Mouse (Mus musculus) gastrocnemius, adult 2 months (tissue): ENCODE measurements around the gene Zbtb9. TPM values are rescaled to one million over a fixed set of nuclear protein-coding genes. Genes with fewer than 3 reads are reported as not detected.
A peak's percentile ranks its signal among the peaks of the same experiment; 100 is the strongest.

ENCODE experiments used
- DNase-seq: peaks from one replicate; pipeline ENCODE4 v3.0.0; 2022
- H3K27ac ChIP-seq: fragments of 200-600 bp; 2 replicates; pipeline ENCODE4 v1.8.1; 2022; ENCODE audit warnings: mild to moderate bottlenecking
- H3K4me3 ChIP-seq: fragments of 200-600 bp; 2 replicates; pipeline ENCODE4 v1.8.1; 2022; ENCODE audit warnings: mild to moderate bottlenecking, moderate library complexity
- CTCF ChIP-seq: fragments of 200-600 bp; IDR thresholded peaks from 2 replicates; pipeline ENCODE4 v1.8.1; 2022; ENCODE audit warnings: antibody characterized with exemption, mild to moderate bottlenecking, moderate library complexity
- intact Hi-C: fragments of 180-260 bp; cut with DNase I; formaldehyde crosslinking; loops from one replicate; pipeline ENCODE4 v1.15.1; 2025
- total RNA-seq, 2 experiments: library from RNA; stranded (reverse); gene quantifications; 2 replicates each; pipeline ENCODE4 v1.2.3; 2021

The Zbtb9 gene
- total RNA-seq, 2 experiments from 2014 or later: 0.17 to 0.41 TPM

DNA sequence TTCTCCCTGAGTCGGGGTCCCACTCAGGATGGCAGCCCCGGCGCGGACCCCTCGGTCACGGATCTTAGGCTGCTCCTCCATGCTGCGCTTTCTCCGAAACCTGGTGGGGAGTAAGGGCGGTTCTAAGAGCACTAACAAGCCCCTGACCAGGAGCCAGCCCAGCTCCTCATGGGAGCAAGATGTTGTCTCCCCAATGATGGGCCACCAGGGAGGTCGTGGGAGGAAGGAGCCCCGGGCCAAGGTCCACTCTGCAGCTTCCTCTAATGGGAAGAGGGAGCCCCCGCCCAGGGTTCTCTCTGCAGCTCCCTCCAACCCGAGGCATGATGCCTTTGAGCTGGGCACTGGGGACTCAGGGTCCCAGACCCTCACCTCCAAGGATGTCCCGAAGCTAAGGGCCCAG, 56.5 kb downstream of the Zbtb9 start:
- intact Hi-C loops: loop anchor here (5.0 kb wide), 2 partner anchors 97 to 158 kb away; partner anchors contain the start of gene Phf1
- Histone ChIP-seq H3K4me3 (no peak overlapping the region), H3K27ac (no peak overlapping the region)
- TF ChIP-seq CTCF: no peak
- DNase-seq: no peak

DNA sequence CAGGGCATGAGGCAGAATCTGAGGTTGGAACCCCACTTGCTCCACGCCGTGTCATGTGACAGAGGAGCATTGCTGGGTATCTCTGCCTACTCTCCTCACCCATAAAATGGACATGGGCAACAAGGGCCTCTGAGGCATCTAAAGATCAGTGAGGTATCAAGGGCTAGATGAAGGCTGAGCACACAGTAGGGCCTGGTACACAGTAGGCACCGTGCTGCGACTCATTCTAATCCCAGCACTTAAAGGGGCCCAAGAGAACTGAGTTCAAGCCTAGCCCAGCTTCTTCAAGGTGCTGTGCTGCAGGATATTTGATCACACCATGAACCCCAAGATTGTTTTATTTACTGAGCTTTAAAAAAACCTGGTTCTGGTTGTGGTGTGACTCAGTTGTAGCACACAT, 57.9 kb downstream of the Zbtb9 start:
- no peak overlapping the region for H3K27ac ChIP-seq
- TF ChIP-seq CTCF: no peak
- intact Hi-C loops: loop anchor here (5.0 kb wide), 2 partner anchors 56 to 171 kb away; partner anchors contain the start of gene Lemd2
- no peak for DNase-seq
- no peak overlapping the region for H3K4me3 ChIP-seq

DNA sequence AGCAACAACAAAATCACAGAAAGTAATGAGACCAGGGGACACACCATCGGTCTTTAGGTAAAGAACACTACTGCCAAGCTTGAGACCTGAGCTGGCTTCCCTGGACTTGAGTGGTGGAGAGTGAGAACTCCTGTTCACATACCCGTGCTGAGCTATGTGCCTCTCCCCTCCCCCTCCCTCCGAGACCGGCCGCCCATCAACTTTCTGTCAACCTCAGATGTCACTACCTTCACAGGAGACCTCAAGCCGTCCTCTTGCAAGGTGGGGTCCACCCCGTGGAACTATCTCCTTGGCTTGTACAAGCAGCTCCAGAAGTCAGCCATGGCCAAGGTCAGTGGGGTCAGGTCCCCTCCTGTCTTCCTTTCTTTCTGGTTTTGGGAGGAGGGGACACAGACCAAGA, 59.4 kb downstream of the Zbtb9 start:
- intact Hi-C loops: loop anchor here (2.0 to 5.0 kb wide), 3 partner anchors 55 to 488 kb away; partner anchors contain the start of genes Grm4 and Lemd2
- Histone ChIP-seq H3K4me3 (no peak overlapping the region), H3K27ac (no peak overlapping the region)
- no peak for DNase-seq
- no peak for TF ChIP-seq CTCF

DNA sequence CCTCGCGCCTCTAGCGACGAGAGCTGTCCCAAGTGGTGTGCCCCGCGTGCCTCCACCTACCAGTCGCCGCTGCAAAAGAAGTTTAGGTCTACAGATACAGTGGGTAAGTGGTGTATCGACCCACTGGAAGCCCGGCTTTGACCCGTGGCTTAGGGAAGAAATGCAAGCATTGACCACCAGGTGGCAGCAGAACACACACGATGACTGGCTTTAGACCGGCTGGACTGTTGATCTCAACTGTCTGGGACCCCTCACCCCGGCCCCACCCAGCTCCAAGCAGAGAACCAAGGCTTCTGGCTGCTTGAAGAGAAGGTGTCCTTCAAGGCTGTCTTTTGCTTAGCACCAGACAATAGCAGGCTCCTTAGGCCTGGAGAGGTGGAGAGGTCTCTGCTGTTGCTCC, 59.9 kb downstream of the Zbtb9 start:
- TF ChIP-seq CTCF: peak; percentile 93
- Histone ChIP-seq H3K27ac (no peak overlapping the region), H3K4me3 (peak overlapping the region; percentile 35; the same call in 1 of the 2 replicates)
- intact Hi-C loops: loop anchor here (1.0 to 5.0 kb wide), 4 partner anchors 54 to 488 kb away; partner anchors contain the start of genes Grm4 and Lemd2
- peak; percentile 80 for DNase-seq

DNA sequence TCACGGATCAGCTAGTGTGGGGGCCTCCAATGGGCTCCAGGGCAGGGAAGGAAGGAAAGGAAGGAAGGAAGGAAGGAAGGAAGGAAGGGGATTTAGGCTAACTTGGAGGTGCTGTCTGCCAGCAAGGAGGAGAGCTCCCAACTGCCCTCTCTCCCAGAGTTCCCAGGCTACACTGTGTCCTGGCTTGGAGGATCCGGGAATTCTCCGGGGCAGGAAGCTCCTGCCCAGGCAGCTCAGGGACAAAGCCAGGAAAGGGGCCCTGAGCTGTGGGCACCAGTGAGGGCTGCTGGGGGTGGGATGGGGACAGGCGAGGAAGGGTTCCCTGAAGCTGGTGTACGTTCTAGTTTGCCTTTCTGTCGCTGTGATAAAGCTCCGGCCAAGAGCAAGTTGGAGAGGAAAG, 63.5 kb downstream of the Zbtb9 start:
- H3K4me3 ChIP-seq: no peak overlapping the region
- H3K27ac ChIP-seq: peak overlapping the region; percentile 35
- no peak for DNase-seq
- intact Hi-C loops: no loop called here
- no peak for TF ChIP-seq CTCF

DNA sequence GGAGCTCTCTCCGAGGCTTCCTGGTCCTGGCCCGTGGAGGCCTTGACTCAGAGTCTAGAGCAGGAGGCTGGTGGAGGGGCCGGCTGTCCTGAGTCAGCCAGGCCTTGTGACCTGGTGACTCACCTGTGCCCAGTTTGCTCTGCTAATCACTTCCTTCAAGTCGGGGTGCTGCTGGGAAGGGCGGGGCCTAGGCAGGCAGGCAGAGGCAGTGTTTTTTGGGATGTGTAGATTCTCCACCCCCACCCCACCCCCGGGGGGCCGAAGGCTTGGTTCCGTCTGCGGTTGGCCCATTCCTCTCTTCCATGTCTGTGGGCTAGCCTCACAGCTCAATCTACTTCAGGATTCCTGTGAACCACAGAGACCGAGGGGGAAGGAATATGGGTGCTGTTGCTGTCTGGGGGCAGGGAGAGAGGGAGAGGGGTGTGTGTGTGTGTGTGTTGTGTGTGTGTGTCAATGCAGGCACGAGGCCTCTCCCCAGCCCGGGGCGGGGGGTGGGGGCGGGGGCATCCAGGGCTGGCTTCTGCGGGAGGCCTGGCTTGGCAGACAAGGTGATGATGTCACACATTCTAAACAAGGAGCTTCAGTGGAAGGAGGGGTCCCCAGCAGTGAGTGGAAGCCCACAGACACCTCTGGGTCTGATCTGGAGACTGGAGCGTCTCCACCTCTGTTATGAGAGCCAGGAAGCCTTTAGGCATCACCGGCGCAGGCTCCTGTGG, 65.5 kb downstream of the Zbtb9 start:
- intact Hi-C loops: no loop called here

DNA sequence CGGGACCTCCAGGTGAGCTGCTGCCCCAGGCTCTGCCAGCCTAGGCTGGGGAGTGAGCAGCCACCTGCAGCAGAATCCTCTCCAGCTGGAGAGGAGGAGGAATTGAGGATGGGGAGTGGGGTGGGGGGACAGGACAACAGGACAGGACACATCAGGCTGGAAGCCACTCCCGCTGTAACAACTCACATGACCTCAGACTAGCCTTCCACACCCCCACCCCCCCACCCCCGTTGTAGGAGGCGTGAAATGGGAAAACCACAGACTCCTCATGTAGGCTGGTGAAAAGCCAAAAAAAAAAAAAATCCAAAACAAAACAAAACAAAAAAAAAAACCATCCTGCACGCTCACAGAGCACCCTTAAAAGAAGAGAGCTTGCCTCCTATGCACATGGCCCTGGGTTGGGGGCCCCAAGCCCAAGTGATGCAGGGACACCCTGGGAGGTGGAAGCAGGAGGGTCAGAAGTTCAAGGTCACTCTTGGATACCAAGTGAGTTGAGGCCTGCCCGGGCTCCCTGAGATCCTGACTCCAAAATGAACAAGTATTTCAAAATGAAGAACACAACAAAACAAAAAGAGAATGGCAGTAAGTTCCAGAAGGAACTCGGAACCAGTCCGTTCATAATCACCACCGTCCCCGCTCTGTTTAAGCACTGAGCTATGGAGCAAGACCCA, 66.6 kb downstream of the Zbtb9 start:
- no peak for DNase-seq
- Histone ChIP-seq H3K4me3 (no peak overlapping the region), H3K27ac (no peak overlapping the region)
- intact Hi-C loops: no loop called here
- TF ChIP-seq CTCF: no peak

More for the DNA sequence above, 65.5 kb downstream of the Zbtb9 start:
- Histone ChIP-seq H3K27ac (no peak overlapping the region), H3K4me3 (no peak overlapping the region)
- TF ChIP-seq CTCF: no peak
- DNase-seq: no peak

DNA sequence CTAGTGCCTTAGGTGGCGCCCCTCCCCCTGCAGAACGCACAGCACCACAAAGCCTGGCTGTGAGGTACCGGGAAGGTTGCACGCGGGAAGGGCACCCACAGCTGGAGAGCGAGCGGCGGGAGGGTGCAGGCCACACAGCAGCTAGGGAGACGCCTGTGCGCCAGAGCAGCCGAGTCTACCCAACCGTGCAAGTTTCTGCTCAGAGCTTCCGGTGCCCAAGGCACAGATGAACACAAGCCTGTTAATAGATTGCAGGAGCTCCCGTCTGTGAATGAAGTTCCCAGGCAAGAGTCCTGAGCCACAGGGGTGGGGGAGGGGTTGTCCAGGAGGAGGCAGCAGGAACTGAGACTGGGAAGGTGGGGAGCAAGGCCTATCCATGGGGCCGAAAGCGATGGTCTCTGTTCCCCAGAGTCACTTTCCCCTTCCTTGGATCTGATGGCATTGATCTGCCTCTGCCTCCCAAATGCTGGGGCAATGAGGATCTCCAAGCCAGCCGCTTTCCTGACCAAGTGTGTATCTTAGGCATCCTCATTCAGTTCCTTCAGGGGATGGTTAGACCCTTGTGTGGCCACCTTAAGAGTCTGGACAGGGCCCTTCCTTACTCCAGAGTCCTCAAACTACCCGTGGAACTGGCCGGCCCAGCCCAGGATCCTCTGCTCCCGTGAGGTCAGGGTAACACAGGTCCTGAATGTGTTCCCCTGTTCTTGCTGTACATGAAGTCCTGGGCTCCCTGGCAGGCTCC, 67.5 kb downstream of the Zbtb9 start:
- no peak for TF ChIP-seq CTCF
- intact Hi-C loops: no loop called here
- no peak overlapping the region for H3K4me3 ChIP-seq
- DNase-seq: no peak
- no peak overlapping the region for H3K27ac ChIP-seq

DNA sequence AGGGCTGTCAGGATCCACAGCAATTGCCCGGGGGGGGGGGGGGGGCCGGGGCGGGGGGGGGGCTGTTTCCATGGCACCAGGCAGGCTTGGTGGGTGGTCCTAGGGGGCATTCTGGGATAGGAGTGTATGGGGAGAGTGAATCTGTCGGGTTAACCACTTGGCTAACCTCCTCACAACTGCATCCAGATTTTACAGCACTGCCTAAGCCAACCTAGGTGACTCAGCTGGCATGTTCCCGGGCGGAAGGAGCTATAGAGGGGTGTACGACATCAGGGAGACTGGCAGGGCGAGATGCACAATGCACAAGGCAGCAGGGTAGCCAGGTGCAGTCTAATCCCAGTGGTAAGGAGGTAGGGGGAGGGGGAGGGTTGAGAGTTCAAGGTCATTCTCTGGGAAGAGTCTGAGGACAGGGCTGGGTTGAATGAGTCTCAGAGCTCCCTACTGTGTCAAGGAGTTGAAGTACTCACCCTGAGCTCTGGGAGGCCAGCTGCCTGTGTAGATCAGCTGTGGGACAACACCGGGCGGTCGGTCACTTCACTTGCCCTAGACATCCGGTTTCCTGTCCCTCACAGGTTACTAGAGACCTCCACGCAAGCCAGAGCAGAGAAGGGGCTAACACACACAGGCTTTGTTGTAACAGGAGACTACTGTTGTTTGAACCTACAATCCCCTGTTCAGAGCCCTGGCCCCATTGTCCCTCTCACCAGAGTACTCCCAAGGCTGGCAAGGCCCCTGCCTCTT, 68.2 kb downstream of the Zbtb9 start:
- intact Hi-C loops: no loop called here
- Histone ChIP-seq H3K27ac (no peak overlapping the region), H3K4me3 (no peak overlapping the region)
- no peak for DNase-seq
- no peak for TF ChIP-seq CTCF

DNA sequence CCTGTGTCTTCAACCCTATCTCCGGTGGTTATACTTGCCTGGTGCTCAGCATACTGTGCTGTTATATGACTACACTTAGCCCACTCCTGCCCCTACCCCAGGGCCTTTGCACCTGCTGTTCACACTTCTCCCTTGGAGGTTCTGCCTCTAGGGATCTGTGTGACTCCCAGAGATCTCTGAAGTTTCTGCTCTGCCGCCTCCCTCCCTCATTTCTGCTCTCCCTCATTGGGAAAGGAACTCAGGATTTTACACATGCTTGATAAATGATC, 68.8 kb downstream of the Zbtb9 start:
- H3K4me3 ChIP-seq: no peak overlapping the region
- intact Hi-C loops: no loop called here
- DNase-seq: no peak
- TF ChIP-seq CTCF: no peak
- no peak overlapping the region for H3K27ac ChIP-seq

DNA sequence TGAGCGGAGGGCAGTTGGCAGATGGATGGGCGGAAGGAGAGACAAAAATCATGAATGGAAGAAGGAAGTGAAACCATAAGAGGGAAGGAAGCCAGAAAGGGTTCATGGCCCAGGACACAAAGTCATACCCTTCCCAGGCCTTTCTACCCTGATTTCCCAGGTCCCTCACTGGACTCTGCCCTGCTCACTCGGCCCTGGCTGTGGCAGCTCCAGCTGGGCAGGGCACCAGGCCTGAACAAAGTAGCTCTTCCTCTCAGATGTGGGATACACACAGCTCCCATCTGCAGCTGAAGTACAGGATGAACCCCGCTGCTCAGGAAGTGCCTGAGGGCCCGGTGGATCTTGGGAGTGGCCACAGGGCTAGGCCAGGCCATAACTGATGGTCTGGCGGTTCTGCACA, 69.9 kb downstream of the Zbtb9 start:
- DNase-seq: no peak
- no peak for TF ChIP-seq CTCF
- Histone ChIP-seq H3K4me3 (no peak overlapping the region), H3K27ac (no peak overlapping the region)
- intact Hi-C loops: no loop called here

DNA sequence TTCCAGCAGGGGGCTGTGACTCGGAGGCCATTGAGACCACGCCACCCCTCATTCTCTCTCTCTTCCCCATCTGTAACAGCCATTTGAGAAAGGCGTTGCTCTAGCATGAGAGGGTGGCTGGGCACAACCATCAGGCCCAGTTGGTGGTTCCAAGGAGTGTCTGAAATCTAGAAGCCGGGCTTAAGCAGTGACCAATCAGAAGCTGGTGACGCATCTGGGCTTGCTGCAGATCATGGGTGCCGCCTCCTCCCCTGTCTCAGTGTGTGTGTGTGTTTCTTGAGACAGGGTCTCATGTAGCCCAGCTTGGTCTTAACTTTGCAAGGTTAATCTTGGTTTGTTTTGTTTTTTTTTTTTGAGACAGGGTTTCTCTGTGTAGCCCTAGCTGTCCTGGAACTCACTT, 72.2 kb downstream of the Zbtb9 start:
- intact Hi-C loops: no loop called here
- Histone ChIP-seq H3K4me3 (no peak overlapping the region), H3K27ac (no peak overlapping the region)
- no peak for TF ChIP-seq CTCF
- no peak for DNase-seq
